Mouse (Mus musculus) right cerebral cortex, postnatal 10 days (tissue): ENCODE measurements around the gene Anxa4.
A peak's percentile ranks its signal among the peaks of the same experiment; 100 is the strongest.

ENCODE experiments used
- DNase-seq, 2 experiments: peaks; one replicate each; pipeline ENCODE4 v3.0.0; 2021; ENCODE audit warnings: low spot score in 2 of 2

Gene Anxa4

DNA sequence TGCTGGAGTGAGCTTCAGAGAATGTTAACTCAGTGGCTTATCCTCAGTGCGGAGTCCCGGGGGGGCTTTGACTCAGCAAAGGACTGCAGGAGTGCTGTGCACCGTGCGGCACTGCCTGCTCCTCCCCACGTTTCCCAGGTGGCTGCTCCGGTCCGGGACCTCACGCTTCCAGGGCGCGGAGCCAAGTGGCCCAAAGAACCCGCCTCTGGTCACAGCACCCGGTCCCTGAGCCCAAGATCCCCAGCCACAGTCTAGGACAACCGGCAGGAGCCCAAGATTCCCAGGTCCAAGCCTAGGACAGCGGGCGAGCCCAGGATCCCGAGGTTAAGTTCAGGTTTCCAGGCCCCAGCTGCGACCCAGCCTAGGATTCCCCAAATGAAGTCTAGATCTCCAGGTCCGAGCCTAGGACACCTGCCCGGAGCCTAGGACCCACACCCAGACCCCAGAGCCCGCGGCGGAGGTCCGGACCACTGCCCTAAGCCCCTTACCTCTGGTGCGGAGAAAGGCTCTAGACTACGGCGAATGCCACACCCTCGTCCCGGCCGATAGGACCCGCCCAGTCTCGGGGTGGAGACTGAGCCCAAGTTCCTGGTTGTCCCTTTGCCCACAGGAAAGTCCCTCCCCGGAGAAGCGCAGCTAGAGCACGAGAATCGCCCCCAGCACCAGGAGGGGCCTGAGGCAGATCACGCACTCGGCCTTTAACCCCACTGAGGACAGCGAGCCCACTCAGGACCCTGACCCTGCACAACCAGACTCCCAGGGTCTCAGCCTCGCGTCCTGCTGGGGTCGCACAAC lies at the start of gene Anxa4:
TSS of gene Anxa4 (minus strand) at position 564 of the 795 bp plus-strand sequence.
- no peak for DNase-seq

DNA sequence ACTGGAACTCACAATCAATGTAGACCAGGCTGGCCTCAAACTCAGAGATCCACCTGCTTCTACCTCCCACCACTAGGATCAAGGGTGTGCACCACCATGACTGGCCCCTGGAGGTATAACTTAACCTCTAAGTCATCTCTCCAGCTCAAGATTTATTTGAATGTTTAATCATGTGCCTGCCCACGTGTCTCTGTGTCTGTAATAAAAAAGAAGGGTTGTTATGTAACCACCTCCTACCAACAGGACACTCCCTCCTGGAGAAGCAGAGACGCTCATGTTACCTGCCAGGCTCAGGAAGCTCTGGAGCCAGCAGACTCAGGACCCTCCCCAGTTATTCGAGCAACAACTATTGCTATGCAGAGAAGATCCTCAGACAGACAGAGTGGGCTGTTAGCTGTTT lies 48.6 kb upstream of the Anxa4 start:
- no peak for DNase-seq

DNA sequence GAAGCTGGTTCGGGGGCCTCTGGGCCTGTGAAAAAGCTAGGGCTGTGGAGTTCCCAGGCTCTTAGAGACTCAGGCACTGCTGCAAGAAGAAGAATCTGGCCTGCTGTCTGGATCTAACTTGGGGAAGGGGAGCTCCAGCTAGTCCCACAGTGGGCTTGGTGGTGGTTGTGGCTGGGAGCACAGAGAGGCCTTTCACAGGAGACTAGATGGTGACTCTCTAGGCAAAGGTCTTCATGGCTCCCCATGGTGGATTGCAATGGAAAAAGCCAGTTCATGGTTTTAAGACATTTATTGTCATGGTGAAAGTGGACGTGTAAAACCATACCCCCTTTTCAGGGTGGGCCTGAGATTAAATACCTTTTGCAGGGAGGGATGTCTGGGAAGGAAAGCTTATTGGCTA lies 45.7 kb upstream of the Anxa4 start:
- DNase-seq, result no peak

DNA sequence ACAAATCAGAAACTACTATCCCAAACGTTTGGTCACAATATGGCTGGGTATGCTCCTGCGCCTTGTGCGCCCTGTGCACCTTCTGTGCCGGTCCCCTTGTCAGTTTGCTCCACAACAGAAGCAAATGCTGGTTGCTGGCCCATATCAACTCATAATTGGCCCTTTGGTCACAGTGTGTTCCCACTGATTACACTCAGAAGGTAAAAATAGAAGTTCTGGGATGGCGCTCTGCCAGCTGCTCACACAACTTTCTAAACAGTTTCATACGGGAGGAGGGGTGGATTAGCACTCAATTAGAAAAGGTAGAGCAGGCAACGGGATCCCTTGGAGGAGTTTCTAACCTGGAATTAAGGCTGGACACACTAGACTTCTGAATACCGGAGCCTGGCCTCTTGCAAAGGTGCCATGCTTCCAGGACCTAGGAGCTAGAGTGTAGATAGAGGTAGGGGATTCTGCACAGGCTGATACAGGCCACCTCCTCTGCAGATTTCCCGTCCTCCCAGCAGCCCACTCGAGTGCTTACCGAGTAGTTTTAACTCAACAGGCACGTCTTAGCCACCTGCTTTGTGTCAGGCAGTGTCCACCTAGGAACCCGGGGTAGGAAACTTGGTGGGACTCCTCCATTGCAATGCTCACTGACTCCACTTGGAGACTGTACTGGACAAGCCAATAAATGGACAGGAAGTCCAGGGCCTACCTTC lies 39.6 kb upstream of the Anxa4 start:
- no peak for DNase-seq

DNA sequence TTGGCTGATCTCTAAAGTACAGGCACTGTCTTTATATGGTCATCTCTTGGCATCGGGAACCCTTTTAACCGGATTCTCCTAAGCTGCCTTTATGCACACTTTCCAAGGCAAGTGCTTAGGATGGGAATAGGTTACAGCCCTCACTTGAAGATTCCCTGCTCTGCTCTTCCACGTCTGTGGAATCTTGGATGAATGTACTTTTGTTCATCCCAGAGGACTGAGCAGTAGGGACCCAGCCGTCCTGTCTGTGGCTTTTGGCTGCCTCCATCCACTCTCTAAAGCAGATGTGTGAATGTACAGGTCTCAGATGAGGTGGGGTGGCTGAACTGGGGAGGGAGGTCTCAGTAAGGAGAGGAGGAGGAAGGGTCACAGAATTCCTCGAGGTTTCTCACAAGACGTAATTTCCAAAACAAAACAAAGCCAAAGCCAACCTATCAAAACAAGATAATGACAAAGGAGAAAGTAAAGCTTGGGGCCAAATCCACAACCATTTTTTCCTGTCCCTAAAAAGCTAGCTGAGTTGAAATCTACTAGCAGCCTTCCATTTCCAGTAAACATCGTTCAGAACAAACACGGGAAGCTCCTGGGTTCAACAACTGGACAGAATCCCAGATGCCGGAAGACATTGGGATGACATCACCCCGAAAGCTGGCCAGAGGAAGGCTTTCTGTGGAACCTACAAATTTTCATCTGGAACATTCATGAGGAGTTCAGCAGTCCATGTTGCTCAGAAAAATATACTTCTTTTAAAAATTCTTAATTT lies 37.5 kb upstream of the Anxa4 start:
- DNase-seq, result no peak

DNA sequence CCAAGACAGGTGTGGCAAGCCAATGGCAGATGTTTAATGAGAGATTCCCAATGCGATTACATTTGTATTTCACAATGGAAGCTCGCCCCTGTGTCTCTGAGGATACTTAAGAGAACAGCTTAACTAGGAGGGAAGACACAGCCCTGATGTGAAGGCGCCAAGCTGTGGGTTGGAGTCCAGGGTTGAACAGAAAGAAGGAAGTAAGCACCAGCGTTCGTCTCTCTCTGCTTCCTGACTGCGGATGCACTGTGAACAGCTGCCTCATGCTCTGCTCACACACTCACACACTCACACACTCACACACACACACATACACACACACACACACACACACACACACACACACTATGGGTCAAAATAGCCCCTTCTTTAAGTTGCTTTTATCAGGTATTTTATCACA lies 36.4 kb upstream of the Anxa4 start:
- no peak for DNase-seq

DNA sequence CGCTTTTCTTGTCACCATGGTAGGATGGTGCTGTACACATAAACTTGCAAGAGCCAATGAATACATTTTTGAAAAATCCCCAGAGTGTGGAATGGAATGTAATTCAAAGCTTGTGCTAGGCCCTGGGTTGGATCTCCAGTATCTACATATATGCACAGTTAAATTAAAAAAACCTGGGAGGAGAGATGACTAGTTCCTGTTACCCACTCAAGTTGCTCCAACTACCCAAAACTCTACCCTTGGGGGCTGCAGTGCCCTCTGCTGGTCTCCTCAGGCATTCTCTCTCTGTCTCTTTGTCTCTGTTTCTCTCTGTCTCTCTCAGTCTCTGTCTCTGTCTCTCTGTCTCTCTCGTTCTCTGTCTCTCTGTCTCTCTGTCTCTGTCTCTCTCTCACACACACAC lies 34.0 kb upstream of the Anxa4 start:
- DNase-seq, result no peak

DNA sequence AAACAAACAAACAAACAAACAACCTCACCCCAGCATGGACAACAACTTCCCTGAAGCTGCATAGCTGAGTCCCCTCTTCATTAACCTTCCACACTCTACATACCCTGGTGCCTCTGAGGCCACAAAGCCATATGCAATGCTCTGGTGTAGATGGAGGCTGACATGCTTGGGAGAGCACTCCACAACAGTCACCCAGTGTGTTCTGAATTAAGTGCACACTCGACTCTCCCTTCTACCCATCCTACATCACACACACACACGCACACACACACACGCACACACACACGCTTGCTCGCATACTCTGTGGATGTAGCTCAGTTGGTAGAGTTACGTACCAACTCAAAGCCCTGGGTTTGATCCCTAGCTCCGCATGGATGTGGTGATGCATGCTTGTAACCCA lies 31.0 kb upstream of the Anxa4 start:
- no peak for DNase-seq

DNA sequence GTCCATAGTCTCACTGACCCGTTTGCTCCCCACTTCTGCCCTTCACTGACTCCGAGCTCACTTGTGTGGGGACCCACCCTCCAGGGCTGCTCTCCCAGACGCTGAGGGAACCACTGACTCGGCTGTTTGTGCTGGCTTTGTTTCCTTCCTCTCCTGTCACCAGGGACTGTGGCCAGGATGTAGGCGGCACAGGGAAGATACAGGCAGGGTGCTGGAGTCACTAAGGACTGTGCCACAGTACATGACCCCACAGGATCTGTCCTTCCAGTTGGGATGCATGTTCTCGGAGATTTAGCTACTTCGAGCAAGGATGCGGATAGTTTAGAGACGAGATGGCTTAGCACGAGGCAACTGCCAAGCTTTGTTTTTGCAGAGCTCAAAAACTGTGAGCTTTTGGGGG lies 30.4 kb upstream of the Anxa4 start:
- DNase-seq, result peak; percentile 62 to 63

DNA sequence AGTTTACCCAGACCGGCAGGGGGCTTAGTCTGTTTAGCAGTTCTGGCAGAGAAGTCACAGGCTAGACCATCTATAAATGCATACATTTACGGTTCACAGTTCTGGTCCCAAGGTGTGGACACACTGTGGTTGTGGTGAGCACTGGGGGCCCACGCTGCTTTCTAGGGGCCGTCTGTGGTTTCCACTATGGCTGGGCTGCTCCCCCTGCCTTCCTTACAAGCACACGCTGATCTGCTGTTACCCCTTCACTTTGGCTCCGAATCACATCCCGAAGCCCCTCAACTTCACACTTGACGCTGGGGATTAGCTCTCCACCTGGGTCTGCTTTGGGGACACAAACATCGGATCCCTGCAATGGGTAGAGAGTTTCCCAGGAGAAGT lies 29.7 kb upstream of the Anxa4 start:
- no peak for DNase-seq

DNA sequence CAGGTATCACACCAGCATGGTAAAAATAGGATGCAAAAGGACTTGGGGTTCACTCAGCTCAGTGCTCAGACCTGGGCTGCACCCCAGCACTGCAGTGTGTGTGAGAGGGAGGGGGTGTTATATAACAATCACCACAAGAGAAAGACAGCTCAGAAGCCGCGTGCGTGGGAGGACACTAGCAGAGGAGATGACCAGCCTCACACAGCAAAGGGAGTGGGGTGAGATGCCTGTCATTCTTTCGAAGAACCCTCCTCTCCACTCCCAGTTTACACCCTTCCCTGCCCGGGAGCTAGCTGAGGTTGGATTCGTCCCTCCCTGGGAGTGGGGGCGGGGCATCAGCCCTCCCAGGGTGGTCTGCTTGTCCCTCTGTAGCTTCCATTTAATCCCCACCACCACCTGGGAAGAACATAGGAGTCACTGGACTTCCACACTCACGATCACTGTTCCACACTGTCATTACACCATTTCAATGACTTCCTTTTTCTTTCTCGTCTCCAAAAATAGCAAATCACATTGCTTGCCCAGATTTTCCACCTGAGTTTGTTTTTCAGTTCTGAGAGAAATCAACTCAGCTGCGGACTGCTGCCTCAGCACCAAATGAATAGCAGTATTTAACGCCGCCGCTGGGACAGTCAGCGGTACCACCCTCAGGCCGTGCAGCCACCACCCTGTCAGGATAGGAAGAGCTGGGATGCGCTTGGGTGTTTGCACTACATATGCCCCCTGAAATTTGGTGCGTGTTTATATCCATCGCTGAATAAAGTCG lies 29.1 kb upstream of the Anxa4 start:
- peak; percentile 74 to 82 for DNase-seq

DNA sequence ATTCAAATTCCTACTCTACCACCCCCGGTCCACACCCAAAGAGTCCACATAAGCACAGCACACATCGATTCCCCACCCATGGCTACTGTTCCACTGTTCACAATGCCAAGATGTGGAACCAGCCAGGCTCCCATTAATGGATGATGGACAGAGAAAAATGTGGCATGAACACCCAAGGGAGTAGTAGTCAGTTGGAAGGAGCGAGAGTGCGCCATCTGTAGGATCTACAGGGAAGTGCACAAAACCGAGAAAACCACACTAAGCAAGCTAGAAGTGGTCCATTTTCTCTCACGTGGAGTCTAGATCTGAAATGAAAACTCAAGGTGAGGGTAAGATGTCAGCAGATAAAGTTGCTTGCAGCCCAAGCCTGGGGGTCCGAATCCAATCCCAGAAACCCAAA lies 27.3 kb upstream of the Anxa4 start:
- DNase-seq, result no peak

DNA sequence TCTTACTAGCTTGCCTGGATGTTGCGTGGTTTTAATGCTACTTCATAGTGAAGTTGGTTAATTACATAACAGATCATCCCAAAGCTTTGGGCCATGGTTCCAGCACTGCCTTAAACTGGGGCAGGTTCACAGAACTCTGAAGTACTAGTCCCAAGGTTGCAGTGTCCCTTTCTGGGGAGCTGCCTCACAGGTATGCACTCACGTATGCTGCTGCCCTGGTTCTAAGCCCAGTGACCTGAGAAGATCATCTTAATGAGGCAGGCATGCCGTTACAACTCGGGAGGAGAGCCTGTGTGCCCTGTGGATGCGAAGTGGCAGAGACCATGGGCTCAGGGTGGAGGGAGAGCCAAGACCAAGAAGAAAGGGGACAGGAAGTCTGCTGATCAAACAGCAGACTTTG lies 26.5 kb upstream of the Anxa4 start:
- no peak for DNase-seq

DNA sequence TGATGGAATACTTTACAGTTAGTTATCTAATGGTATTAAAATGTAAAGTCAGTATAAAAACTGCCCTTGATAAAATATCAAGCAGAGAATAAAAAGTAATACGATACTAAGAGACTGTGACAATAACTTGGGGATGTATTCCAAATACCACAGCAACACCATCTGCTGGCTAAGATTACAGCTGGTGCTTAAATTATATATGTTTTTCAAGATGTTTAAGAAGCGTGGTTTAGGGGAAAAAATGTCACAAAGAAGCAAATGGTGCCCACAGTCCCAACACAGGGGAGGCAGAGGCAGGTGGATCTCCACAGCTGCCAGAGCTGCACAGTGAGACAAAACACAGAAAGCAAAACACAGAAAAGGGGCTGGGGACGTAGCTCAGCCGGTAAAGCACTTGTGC lies 25.5 kb upstream of the Anxa4 start:
- DNase-seq, result no peak

DNA sequence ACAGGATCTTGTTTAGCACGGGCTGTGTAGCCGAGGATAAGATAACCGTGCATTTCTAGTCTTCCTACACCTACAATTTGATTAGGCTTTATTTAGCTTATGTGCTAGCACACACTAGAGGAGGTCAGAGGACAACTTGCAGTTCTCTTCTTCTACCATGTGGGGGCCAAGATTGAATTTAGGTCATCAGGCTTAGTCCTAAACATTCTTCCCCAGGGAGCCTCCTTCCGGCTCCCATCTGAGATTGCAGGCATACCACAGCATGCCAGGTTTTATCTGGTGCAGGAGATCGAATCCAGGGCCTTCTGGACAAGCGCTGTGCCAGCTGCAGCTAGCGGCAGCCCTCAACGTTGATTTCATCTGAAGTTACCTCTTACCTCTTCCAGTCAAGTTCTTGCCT lies 23.2 kb upstream of the Anxa4 start:
- no peak for DNase-seq

DNA sequence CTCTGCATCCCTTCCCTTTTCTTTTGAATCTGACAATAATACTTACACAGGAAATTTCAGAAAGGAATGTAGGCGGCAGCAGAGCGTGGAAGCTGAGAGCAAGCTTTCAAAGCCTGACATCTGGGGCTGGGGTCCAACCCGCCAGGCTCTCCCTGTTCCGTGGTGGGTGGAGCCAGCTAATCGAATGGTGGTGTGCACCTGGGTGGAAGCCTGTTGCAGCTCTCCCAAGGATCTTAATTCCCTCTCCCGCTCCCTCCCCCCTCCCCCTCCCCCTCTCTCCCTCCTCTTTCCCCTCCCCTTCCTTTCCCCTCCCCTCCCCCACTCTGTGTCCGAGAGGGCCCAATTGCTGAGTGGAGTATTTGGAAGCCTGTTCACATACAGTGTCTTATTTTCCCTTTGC lies 22.1 kb upstream of the Anxa4 start:
- peak in 1 of 2 experiments; percentile 50 for DNase-seq

DNA sequence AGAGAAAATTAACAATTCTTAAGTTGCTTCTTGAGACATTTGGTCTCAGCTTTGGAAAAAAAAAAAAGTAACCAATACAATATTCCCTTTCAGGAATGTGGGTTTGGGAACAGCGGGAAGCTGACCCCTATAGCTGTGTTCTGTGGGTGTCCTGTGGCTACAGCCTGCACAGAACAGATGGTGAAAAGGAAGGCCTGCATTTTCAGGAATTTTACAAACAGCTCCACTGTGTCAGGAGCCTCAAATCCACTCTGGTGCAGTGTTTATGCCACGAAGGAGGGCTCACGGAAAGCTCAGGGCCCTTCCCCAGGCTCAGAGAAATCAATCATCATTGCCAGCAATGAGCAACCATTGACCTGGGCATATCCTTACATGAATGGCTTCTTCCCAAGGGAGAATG lies 21.5 kb upstream of the Anxa4 start:
- no peak for DNase-seq

DNA sequence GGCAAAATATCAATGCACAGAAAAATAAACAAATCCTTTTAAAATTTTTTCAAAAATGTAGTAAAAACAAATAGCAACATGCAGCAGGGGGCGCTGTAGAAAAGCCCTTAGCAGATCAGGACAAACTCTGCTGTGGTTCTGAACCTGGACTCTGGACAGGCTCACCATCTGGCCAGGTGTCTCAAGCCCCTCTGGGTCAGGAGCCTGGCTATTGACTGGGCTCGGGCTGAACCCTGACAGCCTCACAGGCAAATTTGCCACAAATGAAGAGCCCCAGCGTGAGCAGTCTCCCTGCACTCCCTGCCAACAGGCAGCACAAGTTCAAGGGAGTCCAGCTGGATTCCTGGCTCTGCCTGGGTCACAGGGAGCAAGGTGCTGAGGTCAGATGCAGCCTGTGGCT lies 20.0 kb upstream of the Anxa4 start:
- DNase-seq, result peak in 1 of 2 experiments; percentile 62

DNA sequence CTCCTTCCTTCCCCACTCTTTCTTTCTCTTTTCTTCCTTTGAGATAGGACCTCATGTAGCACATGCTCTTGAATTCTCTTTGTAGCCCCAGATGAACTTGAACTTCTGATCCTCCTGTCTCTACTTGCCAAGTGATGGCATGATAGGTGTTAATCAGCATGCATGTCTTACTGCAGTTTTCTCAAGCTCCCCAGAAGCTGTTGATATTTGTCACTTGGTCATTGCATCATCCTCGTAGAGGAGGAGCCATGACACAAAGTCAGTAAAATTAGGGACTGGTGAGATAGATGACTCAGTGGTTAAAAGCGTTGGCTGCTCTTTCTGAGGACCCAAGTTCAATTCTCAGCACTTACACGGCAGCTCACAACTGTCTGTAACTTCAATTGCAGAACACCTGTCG lies 19.5 kb upstream of the Anxa4 start:
- no peak for DNase-seq

DNA sequence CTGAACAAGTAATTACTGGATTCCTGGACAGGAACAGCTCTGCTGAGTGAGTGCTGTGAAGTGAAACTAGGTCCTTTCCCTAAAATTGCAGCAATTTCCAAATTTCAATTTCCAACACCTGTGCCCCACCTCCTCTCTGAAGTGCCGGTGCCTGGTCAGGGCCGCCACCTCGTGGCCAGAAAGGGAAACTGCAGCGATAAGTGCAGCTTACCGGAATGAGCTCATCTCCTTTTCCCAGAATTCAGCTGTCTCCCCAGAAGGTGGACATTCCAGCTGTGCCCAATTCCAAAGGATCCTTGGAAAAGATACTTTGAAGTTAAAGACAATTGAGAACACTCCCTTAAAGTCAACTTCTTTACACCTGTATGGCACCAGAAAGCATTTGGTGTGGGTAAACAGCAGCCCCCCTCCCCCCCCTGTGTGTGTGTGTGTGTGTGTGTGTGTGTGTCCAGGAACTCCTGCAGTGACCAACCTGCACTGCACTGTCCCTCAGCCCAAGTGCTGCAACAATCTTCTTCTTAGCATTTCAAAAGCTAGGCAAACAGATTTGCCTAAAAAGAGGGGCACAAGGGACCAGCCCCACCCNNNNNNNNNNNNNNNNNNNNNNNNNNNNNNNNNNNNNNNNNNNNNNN lies 13.2 kb upstream of the Anxa4 start:
- DNase-seq, result peak; percentile 84 to 87

DNA sequence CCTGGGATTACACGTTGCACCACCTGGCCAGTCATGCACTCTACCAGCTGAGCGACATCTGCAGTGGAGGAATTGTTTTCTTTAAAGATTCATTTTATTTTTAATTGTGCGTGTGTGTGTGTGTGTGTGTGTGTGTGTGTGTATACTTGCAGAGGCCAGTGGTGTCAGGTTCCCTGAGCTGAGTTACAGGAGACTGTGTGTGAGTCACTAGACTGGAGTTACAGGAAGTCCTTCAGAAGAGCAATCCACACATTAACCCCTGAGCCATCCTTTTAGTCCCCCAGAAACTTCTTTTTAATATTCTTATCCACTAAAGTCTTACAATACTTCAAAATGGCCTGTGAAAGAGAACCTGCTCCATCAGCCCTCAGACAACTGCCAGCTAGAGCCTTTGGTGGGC lies 11.3 kb upstream of the Anxa4 start:
- no peak for DNase-seq

DNA sequence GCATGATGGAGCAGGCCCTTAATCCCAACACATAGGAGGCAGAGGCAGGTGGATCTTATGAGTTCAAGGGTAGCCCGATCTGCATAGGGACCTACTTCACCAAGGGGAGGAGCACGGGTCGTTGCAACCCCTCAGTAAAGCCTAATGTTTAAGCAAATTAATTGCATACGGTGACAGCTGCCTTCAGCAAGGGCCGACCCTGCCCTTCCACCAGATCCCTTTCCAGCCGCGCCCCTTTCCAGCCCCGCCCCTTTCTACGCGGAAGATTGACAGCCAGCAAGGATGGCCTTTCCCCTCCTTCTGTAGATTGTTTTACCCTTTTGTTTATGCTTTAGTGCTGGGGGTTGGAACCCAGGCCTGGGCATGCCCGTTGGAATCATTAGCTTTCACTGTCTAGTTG lies 8.0 kb upstream of the Anxa4 start:
- no peak for DNase-seq
